13 mouse cellular contexts compared by ENCODE assay signal in genomic region chr5:103972801-103973200, GRCm38 (mm10). TPM values are rescaled to one million over a fixed set of nuclear protein-coding genes. Genes with fewer than 3 reads are reported as not detected.
DNase-seq lines count a peak whose midpoint lies in the region; ATAC-seq and TF ChIP-seq lines count a peak whose summit lies in the region.
"Had no signal": no experiment of that assay in that cellular context is flagged by ENCODE, and none has a peak within 500 bp of the region (broad histone marks: within the 10 kb centered on the region; RNA-seq: fewer than 3 reads in every experiment).

No protein-coding gene starts in this region.

- DNase-seq in heart, embryonic 10.5 days (ENCODE audit: low spot score), result peak; percentile 58
- DNase-seq in heart, adult 8-10 months (ENCODE audit: low spot score), result no peak
- DNase-seq in lung, postnatal 0 days (ENCODE audit: low spot score), result no peak
- DNase-seq in lung, postnatal 25 days (ENCODE audit: low spot score), result no peak
- DNase-seq in stomach, postnatal 0 days (ENCODE audit: low spot score), result no peak
- DNase-seq in hindbrain, embryonic 10.5 days (ENCODE audit: low spot score), result no peak
- no peak for DNase-seq in ovary, postnatal 14 days (ENCODE audit: low spot score)
- DNase-seq: gastrocnemius, postnatal 10 days; right cerebral cortex, adult 18-20 months; thymus, adult 2 months had no signal

- no peaks in the 10 kb centered on the region for H3K9me3 ChIP-seq in heart, embryonic 10.5 days
- H3K9me3 ChIP-seq in lung, postnatal 0 days (ENCODE audit: low read length), result no peaks in the 10 kb centered on the region
- no peaks in the 10 kb centered on the region for H3K9me3 ChIP-seq in intestine, postnatal 0 days (ENCODE audit: control insufficient read depth)
- H3K9me3 ChIP-seq in stomach, postnatal 0 days (ENCODE audit: control insufficient read depth, low read length), result no peaks in the 10 kb centered on the region
- H3K9me3 ChIP-seq in hindbrain, embryonic 10.5 days, result no peaks in the 10 kb centered on the region
- H3K9me3 ChIP-seq: limb, embryonic 15.5 days had no signal

- no peak for TF ChIP-seq EP300 in lung, postnatal 0 days (IDR thresholded peaks at IDR 0.05)
- TF ChIP-seq EP300 in stomach, postnatal 0 days (optimal IDR thresholded peaks at IDR 0.05), result no peak

- TF ChIP-seq CTCF in lung, postnatal 0 days (IDR thresholded peaks at IDR 0.05), result no peak
- no peak for TF ChIP-seq CTCF in intestine, postnatal 0 days (IDR thresholded peaks at IDR 0.05; ENCODE audit: low read depth)
- TF ChIP-seq CTCF in stomach, postnatal 0 days (IDR thresholded peaks at IDR 0.05; ENCODE audit: low read depth), result no peak

- 65% methylated on average over 13 of the region's 13 CpGs for WGBS in heart, embryonic 10.5 days
- 58% methylated on average over 13 of the region's 13 CpGs for WGBS in lung, postnatal 0 days
- WGBS in intestine, postnatal 0 days, result 62% methylated on average over 13 of the region's 13 CpGs
- WGBS in stomach, postnatal 0 days, result 50% methylated on average over 13 of the region's 13 CpGs
- 85% methylated on average over 13 of the region's 13 CpGs for WGBS in hindbrain, embryonic 10.5 days

- no peaks in the 10 kb centered on the region for H3K4me1 ChIP-seq in heart, embryonic 10.5 days
- no peaks in the 10 kb centered on the region for H3K4me1 ChIP-seq in lung, postnatal 0 days (ENCODE audit: insufficient read depth, low read depth, low read length)
- H3K4me1 ChIP-seq in intestine, postnatal 0 days (replicated peaks; ENCODE audit: control insufficient read depth, insufficient read depth, low read length), result peaks cover 7% of the 10 kb centered on the region; the same call in 1 of the 2 replicates
- H3K4me1 ChIP-seq in stomach, postnatal 0 days (replicated peaks; ENCODE audit: control insufficient read depth, insufficient read depth), result no peaks in the 10 kb centered on the region
- no peaks in the 10 kb centered on the region for H3K4me1 ChIP-seq in hindbrain, embryonic 10.5 days (replicated peaks)
- H3K4me1 ChIP-seq: limb, embryonic 15.5 days had no signal

- no peak for ATAC-seq in lung, postnatal 0 days
- ATAC-seq in intestine, postnatal 0 days, result no peak
- no peak for ATAC-seq in stomach, postnatal 0 days (ENCODE audit: low FRiP score, low TSS enrichment)

- no peak overlapping the region for H3K9ac ChIP-seq in lung, postnatal 0 days (replicated peaks; ENCODE audit: low read depth)
- no peak overlapping the region for H3K9ac ChIP-seq in intestine, postnatal 0 days (ENCODE audit: low read depth, low read length)
- no peak overlapping the region for H3K9ac ChIP-seq in stomach, postnatal 0 days (ENCODE audit: low read length)
- H3K9ac ChIP-seq: limb, embryonic 15.5 days had no signal

- no peaks in the 10 kb centered on the region for H3K27me3 ChIP-seq in heart, embryonic 10.5 days (ENCODE audit: insufficient read depth, poor library complexity, severe bottlenecking)
- H3K27me3 ChIP-seq in lung, postnatal 0 days (replicated peaks; ENCODE audit: insufficient read depth, low read length), result no peaks in the 10 kb centered on the region
- H3K27me3 ChIP-seq in intestine, postnatal 0 days (replicated peaks; ENCODE audit: control insufficient read depth, insufficient read depth, low read length), result no peaks in the 10 kb centered on the region
- no peaks in the 10 kb centered on the region for H3K27me3 ChIP-seq in stomach, postnatal 0 days (ENCODE audit: control insufficient read depth, insufficient read depth, low read length)
- no peaks in the 10 kb centered on the region for H3K27me3 ChIP-seq in hindbrain, embryonic 10.5 days (ENCODE audit: insufficient read depth, poor library complexity, severe bottlenecking)
- H3K27me3 ChIP-seq: limb, embryonic 15.5 days had no signal

- no peak overlapping the region for H3K27ac ChIP-seq in heart, embryonic 10.5 days
- H3K27ac ChIP-seq in lung, postnatal 0 days (ENCODE audit: low read length), result no peak overlapping the region
- no peak overlapping the region for H3K27ac ChIP-seq in intestine, postnatal 0 days (ENCODE audit: low read depth, low read length)
- H3K27ac ChIP-seq in stomach, postnatal 0 days (replicated peaks), result no peak overlapping the region
- no peak overlapping the region for H3K27ac ChIP-seq in hindbrain, embryonic 10.5 days
- H3K27ac ChIP-seq: layer of hippocampus, adult 2 months; limb, embryonic 15.5 days had no signal

- peak overlapping the region; percentile 22; the same call in 1 of the 2 replicates for H3K4me3 ChIP-seq in heart, embryonic 10.5 days
- no peak overlapping the region; the same call in 1 of the 2 replicates for H3K4me3 ChIP-seq in lung, postnatal 0 days (ENCODE audit: low read depth, low read length)
- H3K4me3 ChIP-seq in intestine, postnatal 0 days (ENCODE audit: low read depth, low read length), result no peak overlapping the region
- no peak overlapping the region for H3K4me3 ChIP-seq in stomach, postnatal 0 days (ENCODE audit: low read depth, low read length)
- no peak overlapping the region for H3K4me3 ChIP-seq in hindbrain, embryonic 10.5 days
- H3K4me3 ChIP-seq: layer of hippocampus, adult 2 months; limb, embryonic 15.5 days had no signal

- H3K36me3 ChIP-seq in heart, embryonic 10.5 days, result no peaks in the 10 kb centered on the region
- H3K36me3 ChIP-seq in lung, postnatal 0 days (ENCODE audit: insufficient read depth, low read length), result no peaks in the 10 kb centered on the region
- no peaks in the 10 kb centered on the region for H3K36me3 ChIP-seq in intestine, postnatal 0 days (ENCODE audit: control insufficient read depth, insufficient read depth)
- no peaks in the 10 kb centered on the region for H3K36me3 ChIP-seq in stomach, postnatal 0 days (ENCODE audit: control insufficient read depth, insufficient read depth, low read length)
- H3K36me3 ChIP-seq in hindbrain, embryonic 10.5 days, result no peaks in the 10 kb centered on the region
- H3K36me3 ChIP-seq: limb, embryonic 15.5 days had no signal

- H3K4me2 ChIP-seq in lung, postnatal 0 days (replicated peaks; ENCODE audit: low read depth, low read length), result peak overlapping the region; percentile 36
- H3K4me2 ChIP-seq in intestine, postnatal 0 days (replicated peaks; ENCODE audit: low read depth), result peak overlapping the region; percentile 48
- H3K4me2 ChIP-seq in stomach, postnatal 0 days (replicated peaks; ENCODE audit: low read depth), result peak overlapping the region; percentile 35; the same call in 1 of the 2 replicates

RNA-seq across cellular contexts. Expression of gene Hsd17b13, which starts 4.4 kb away (rescaled TPM):
- polyA plus RNA-seq in heart, embryonic 10.5 days (2016; fragmentation: Nextera tagmentation; extraction: Ambion mirVana), result not detected in 2 replicates
- total RNA-seq in heart, adult 8-10 months (2022), result not detected
- polyA plus RNA-seq in lung, postnatal 0 days (2015; fragmentation: Nextera tagmentation; extraction: Ambion mirVana), result 0.20 TPM in 1 of 2 replicates, not detected in the other
- polyA plus RNA-seq in intestine, postnatal 0 days (2015; fragmentation: Nextera tagmentation; extraction: Ambion mirVana), result 76.5 and 78.0 TPM in 2 replicates
- 3.2 and 3.4 TPM in 2 replicates for polyA plus RNA-seq in stomach, postnatal 0 days (2015; fragmentation: Nextera tagmentation; extraction: Ambion mirVana)
- polyA plus RNA-seq in hindbrain, embryonic 10.5 days (2016; fragmentation: Nextera tagmentation; extraction: Ambion mirVana), result not detected in 2 replicates
- total RNA-seq: layer of hippocampus, adult 2 months had no signal
- polyA plus RNA-seq: thymus, adult 2 months had no signal

RNA-seq across cellular contexts. Expression of gene Hsd17b11, which starts 48.9 kb away (rescaled TPM):
- 2.5 and 3.6 TPM in 2 replicates for polyA plus RNA-seq in heart, embryonic 10.5 days (2016; fragmentation: Nextera tagmentation; extraction: Ambion mirVana)
- total RNA-seq in heart, adult 8-10 months (2022), result 10 to 100 TPM; 26.5 to 30.0 (median 27.4) TPM
- polyA plus RNA-seq in lung, postnatal 0 days (2015; fragmentation: Nextera tagmentation; extraction: Ambion mirVana), result 15.9 and 17.8 TPM in 2 replicates
- 48.7 and 55.3 TPM in 2 replicates for polyA plus RNA-seq in intestine, postnatal 0 days (2015; fragmentation: Nextera tagmentation; extraction: Ambion mirVana)
- 19.1 and 20.9 TPM in 2 replicates for polyA plus RNA-seq in stomach, postnatal 0 days (2015; fragmentation: Nextera tagmentation; extraction: Ambion mirVana)
- polyA plus RNA-seq in hindbrain, embryonic 10.5 days (2016; fragmentation: Nextera tagmentation; extraction: Ambion mirVana), result 1.2 and 2.2 TPM in 2 replicates

Comparison
In these comparisons a context has a peak if more than half of its experiments do, and no peak if none do; other contexts are left out.
1. RNA of gene Hsd17b13, which starts 4.4 kb away (polyA plus RNA-seq): 76.5 to 78.0 TPM in intestine, postnatal 0 days; 3.2 to 3.4 TPM in stomach, postnatal 0 days, 0.20 TPM in lung, postnatal 0 days, not detected in heart, embryonic 10.5 days and not detected in hindbrain, embryonic 10.5 days; every median in the first group is over 10 times any median in the second.
2. Peak in every context shown above with its lines, with median percentiles within 50 percentile points of each other: H3K4me2 ChIP-seq.